Mouse (Mus musculus) MEL (cell line): ENCODE data around the gene Stk16. TPM values are rescaled to one million over a fixed set of nuclear protein-coding genes. Genes with fewer than 3 reads are reported as not detected.
A peak's percentile ranks its signal among the peaks of the same experiment; 100 is the strongest.

Source experiments
- DNase-seq: peaks from one replicate; pipeline ENCODE4 v3.0.0; 2011; ENCODE audit warnings: low read depth, low spot score
- H3K27ac ChIP-seq: 2 replicates; pipeline ENCODE4 v1.5.1; 2012; ENCODE audit warnings: low read depth, mild to moderate bottlenecking, control low read depth, low read length, moderate library complexity; ENCODE audit not compliant: control insufficient read depth
- H3K27me3 ChIP-seq, 2 experiments: fragments of 150-350 bp in 1 of 2; sonication (generic) in 1 of 2; 2 replicates each; pipeline ENCODE4 v1.6.1; 2012; ENCODE audit warnings: low read length in 2 of 2, mild to moderate bottlenecking in 2 of 2, improper control_type of control experiment in 1 of 2, moderate library complexity in 1 of 2; ENCODE audit not compliant: insufficient read depth in 2 of 2, control insufficient read depth in 1 of 2
- H3K36me3 ChIP-seq, 2 experiments: 2 replicates each; pipeline ENCODE4 v1.6.1; 2012 to 2014; ENCODE audit warnings: low read length in 2 of 2, improper control_type of control experiment in 1 of 2, inconsistent platforms in 1 of 2, mild to moderate bottlenecking in 1 of 2; ENCODE audit not compliant: insufficient read depth in 2 of 2, control insufficient read depth in 1 of 2
- H3K4me1 ChIP-seq, 2 experiments: fragments of 150-350 bp in 1 of 2; sonication (generic) in 1 of 2; 2 replicates each; pipeline ENCODE4 v1.6.1; 2012; ENCODE audit warnings: low read length in 2 of 2, improper control_type of control experiment in 1 of 2, mild to moderate bottlenecking in 1 of 2; ENCODE audit not compliant: insufficient read depth in 2 of 2, control insufficient read depth in 1 of 2
- H3K4me3 ChIP-seq, 2 experiments: fragments of 150-350 bp in 1 of 2; sonication (generic) in 1 of 2; 2 replicates each; pipeline ENCODE4 v1.5.1; 2012; ENCODE audit warnings: low read depth in 2 of 2, low read length in 2 of 2, mild to moderate bottlenecking in 2 of 2, moderate library complexity in 2 of 2, control low read depth in 1 of 2, improper control_type of control experiment in 1 of 2; ENCODE audit not compliant: control insufficient read depth in 1 of 2, insufficient read depth in 1 of 2
- H3K79me2 ChIP-seq: 2 replicates; pipeline ENCODE4 v1.6.1; 2012; ENCODE audit warnings: mild to moderate bottlenecking, low read length, moderate library complexity; ENCODE audit not compliant: control insufficient read depth, poor library complexity, insufficient read depth
- H3K9ac ChIP-seq: 2 replicates; pipeline ENCODE4 v1.6.1; 2012; ENCODE audit warnings: low read depth, mild to moderate bottlenecking, control low read depth, low read length, moderate library complexity; ENCODE audit not compliant: control insufficient read depth, poor library complexity, severe bottlenecking
- H3K9me3 ChIP-seq: fragments of 150-350 bp; sonication (generic); replicated peaks from 2 replicates; pipeline ENCODE4 v1.6.1; 2012; ENCODE audit warnings: mild to moderate bottlenecking, low read length, improper control_type of control experiment, moderate library complexity; ENCODE audit not compliant: insufficient read depth
- BHLHE40 ChIP-seq: IDR thresholded peaks from 2 replicates; pipeline ENCODE4 v1.6.1; 2012; ENCODE audit warnings: low read depth, mild to moderate bottlenecking, inconsistent platforms, low read length, improper control_type of control experiment, borderline replicate concordance
- CHD1 ChIP-seq: IDR thresholded peaks from 2 replicates; pipeline ENCODE4 v1.6.1; 2012; ENCODE audit warnings: low read depth, mild to moderate bottlenecking, inconsistent platforms, low read length, improper control_type of control experiment
- CHD2 ChIP-seq: IDR thresholded peaks from 2 replicates; pipeline ENCODE4 v1.6.1; 2011; ENCODE audit warnings: low read length, improper control_type of control experiment
- CTCF ChIP-seq, 3 experiments: IDR thresholded peaks in 2 of 3; conservative IDR thresholded peaks in 1 of 3; 2 replicates each; pipeline ENCODE4 v1.5.1; 2011 to 2012; ENCODE audit warnings: low read length in 3 of 3, low read depth in 2 of 3, mild to moderate bottlenecking in 2 of 3, improper control_type of control experiment in 1 of 3, inconsistent platforms in 1 of 3, mixed read lengths in 1 of 3, moderate library complexity in 1 of 3; ENCODE audit not compliant: control insufficient read depth in 1 of 3, insufficient read depth in 1 of 3, poor library complexity in 1 of 3, severe bottlenecking in 1 of 3
- E2F4 ChIP-seq: IDR thresholded peaks from 2 replicates; pipeline ENCODE4 v1.6.1; 2011; ENCODE audit warnings: low read depth, low read length, improper control_type of control experiment, borderline replicate concordance
- ELF1 ChIP-seq: IDR thresholded peaks from 2 replicates; pipeline ENCODE4 v1.6.1; 2014; ENCODE audit warnings: low read depth, mild to moderate bottlenecking, inconsistent platforms, low read length, improper control_type of control experiment, moderate library complexity
- GABPA ChIP-seq: IDR thresholded peaks from 2 replicates; pipeline ENCODE4 v1.6.1; 2012; ENCODE audit warnings: low read depth, mild to moderate bottlenecking, inconsistent platforms, low read length, improper control_type of control experiment, moderate library complexity
- GATA1 ChIP-seq: IDR thresholded peaks from 2 replicates; pipeline ENCODE4 v1.6.1; 2011; ENCODE audit warnings: low read depth, low read length, improper control_type of control experiment
- JUND ChIP-seq: IDR thresholded peaks from 2 replicates; pipeline ENCODE4 v1.6.1; 2011; ENCODE audit warnings: low read depth, mild to moderate bottlenecking, improper control_type of control experiment, low read length
- MAFK ChIP-seq: IDR thresholded peaks from 2 replicates; pipeline ENCODE4 v1.6.1; 2011; ENCODE audit warnings: low read depth, mild to moderate bottlenecking, low read length, improper control_type of control experiment, borderline replicate concordance
- MAZ ChIP-seq: IDR thresholded peaks from 2 replicates; pipeline ENCODE4 v1.6.1; 2012; ENCODE audit warnings: low read depth, mild to moderate bottlenecking, inconsistent platforms, low read length, improper control_type of control experiment
- MEF2A ChIP-seq: IDR thresholded peaks from 2 replicates; pipeline ENCODE4 v1.6.1; 2014; ENCODE audit warnings: low read depth, mild to moderate bottlenecking, inconsistent platforms, low read length, improper control_type of control experiment; ENCODE audit not compliant: poor library complexity, insufficient replicate concordance, severe bottlenecking; ENCODE audit errors: extremely low read depth
- MXI1 ChIP-seq: IDR thresholded peaks from 2 replicates; pipeline ENCODE4 v1.6.1; 2011; ENCODE audit warnings: mild to moderate bottlenecking, low read depth, low read length, improper control_type of control experiment
- MYB ChIP-seq: IDR thresholded peaks from 2 replicates; pipeline ENCODE4 v1.6.1; 2011; ENCODE audit warnings: mild to moderate bottlenecking, low read depth, low read length, improper control_type of control experiment
- MYC ChIP-seq: IDR thresholded peaks from 2 replicates; pipeline ENCODE4 v1.6.1; 2011; ENCODE audit warnings: low read depth, mild to moderate bottlenecking, low read length, improper control_type of control experiment, moderate library complexity
- NELFE ChIP-seq: IDR thresholded peaks from 2 replicates; pipeline ENCODE4 v1.6.1; 2011; ENCODE audit warnings: low read depth, low read length, improper control_type of control experiment
- NRF1 ChIP-seq: IDR thresholded peaks from 2 replicates; pipeline ENCODE4 v1.6.1; 2014; ENCODE audit warnings: low read depth, mild to moderate bottlenecking, inconsistent platforms, low read length, improper control_type of control experiment, moderate library complexity; ENCODE audit not compliant: poor library complexity, insufficient read depth, severe bottlenecking
- POLR2A ChIP-seq, 2 experiments: IDR thresholded peaks; 2 replicates each; pipeline ENCODE4 v1.6.1; 2011 to 2012; ENCODE audit warnings: low read length in 2 of 2, mild to moderate bottlenecking in 2 of 2, control low read depth in 1 of 2, improper control_type of control experiment in 1 of 2, low read depth in 1 of 2, moderate library complexity in 1 of 2; ENCODE audit not compliant: control insufficient read depth in 1 of 2, insufficient read depth in 1 of 2, poor library complexity in 1 of 2
- POLR2AphosphoS2 ChIP-seq: IDR thresholded peaks from 2 replicates; pipeline ENCODE4 v1.6.1; 2011; ENCODE audit warnings: low read length, improper control_type of control experiment
- POLR2AphosphoS5 ChIP-seq: IDR thresholded peaks from 2 replicates; pipeline ENCODE4 v1.6.1; 2012; ENCODE audit warnings: low read depth, borderline replicate concordance, mild to moderate bottlenecking, inconsistent platforms, low read length, moderate library complexity, mixed read lengths
- RCOR1 ChIP-seq: IDR thresholded peaks from 2 replicates; pipeline ENCODE4 v1.6.1; 2012; ENCODE audit warnings: low read depth, mild to moderate bottlenecking, inconsistent platforms, low read length, improper control_type of control experiment
- SIN3A ChIP-seq: IDR thresholded peaks from 2 replicates; pipeline ENCODE4 v1.6.1; 2012; ENCODE audit warnings: low read length, improper control_type of control experiment, inconsistent platforms
- TAL1 ChIP-seq: IDR thresholded peaks from 2 replicates; pipeline ENCODE4 v1.6.1; 2012; ENCODE audit warnings: mild to moderate bottlenecking, inconsistent platforms, low read length, moderate library complexity, mixed read lengths
- TBP ChIP-seq: IDR thresholded peaks from 2 replicates; pipeline ENCODE4 v1.8.0; 2011; ENCODE audit warnings: low read depth, low read length, improper control_type of control experiment
- TCF12 ChIP-seq: IDR thresholded peaks from 2 replicates; pipeline ENCODE4 v1.6.1; 2014; ENCODE audit warnings: low read depth, mild to moderate bottlenecking, inconsistent platforms, low read length, improper control_type of control experiment, moderate library complexity
- USF1 ChIP-seq: IDR thresholded peaks from 2 replicates; pipeline ENCODE4 v1.6.1; 2014; ENCODE audit warnings: low read depth, mild to moderate bottlenecking, inconsistent platforms, low read length, improper control_type of control experiment, moderate library complexity
- USF2 ChIP-seq, 2 experiments: IDR thresholded peaks; 2 replicates each; pipeline ENCODE4 v1.6.1; 2011 to 2012; ENCODE audit warnings: improper control_type of control experiment in 2 of 2, low read length in 2 of 2, borderline replicate concordance in 1 of 2, inconsistent platforms in 1 of 2, low read depth in 1 of 2, mild to moderate bottlenecking in 1 of 2; ENCODE audit not compliant: insufficient read depth in 1 of 2
- ZKSCAN1 ChIP-seq: IDR thresholded peaks from 2 replicates; pipeline ENCODE4 v1.6.1; 2012; ENCODE audit warnings: low read depth, mild to moderate bottlenecking, inconsistent platforms, low read length, improper control_type of control experiment, moderate library complexity
- ZMIZ1 ChIP-seq: IDR thresholded peaks from 2 replicates; pipeline ENCODE4 v1.6.1; 2012; ENCODE audit warnings: low read depth, mild to moderate bottlenecking, inconsistent platforms, low read length, improper control_type of control experiment, moderate library complexity
- ZNF384 ChIP-seq: IDR thresholded peaks from 2 replicates; pipeline ENCODE4 v1.6.1; 2012; ENCODE audit warnings: low read depth, mild to moderate bottlenecking, inconsistent platforms, low read length, improper control_type of control experiment
- polyA plus RNA-seq, 2 experiments: library from polyadenylated mRNA; stranded (reverse) in 1 of 2; unstranded in 1 of 2; fragments of >175 nt in 1 of 2; fragments of >200 nt in 1 of 2; gene quantifications; 2 replicates each; pipeline versions ENCODE4 v1.2.1 to v1.2.4; 2012; ENCODE audit warnings: low replicate concordance in 2 of 2, low read depth in 1 of 2; ENCODE audit not compliant: insufficient read length in 2 of 2, insufficient read depth in 1 of 2, missing spikeins in 1 of 2
- total RNA-seq: library from RNA; depleted of rRNA; stranded (reverse); fragments of 300-350 nt; gene quantifications from 2 replicates; pipeline ENCODE4 v1.2.3, GENCODE M21; 2012

The Stk16 gene
- total and polyA plus RNA-seq, 3 experiments: 110 to 154 TPM; not detected in 1

- Histone ChIP-seq H3K9ac (no peak overlapping the region), H3K36me3 (peaks cover 0 to 24% of the 10 kb centered on the region in 2 experiments; a peak in 2 of 4 replicates), H3K79me2 (peaks cover 6% of the 10 kb centered on the region), H3K27me3 (no peaks in the 10 kb centered on the region), H3K9me3 (no peaks in the 10 kb centered on the region), H3K27ac (no peak overlapping the region)
- TF ChIP-seq TAL1: no peak
- no peak for TF ChIP-seq CHD2
- TF ChIP-seq SIN3A: no peak
- no peak for TF ChIP-seq CTCF (IDR thresholded peaks at IDR 0.05 in 2 of 3, conservative IDR thresholded peaks at IDR 0.05 in 1 of 3; ENCODE audit: control insufficient read depth in 1 of 3, insufficient read depth in 1 of 3, low read depth in 2 of 3, low read length in 3 of 3, poor library complexity in 1 of 3, severe bottlenecking in 1 of 3)
- TF ChIP-seq JUND: no peak
- TF ChIP-seq RCOR1: no peak
- no peak for TF ChIP-seq NRF1
- TF ChIP-seq GATA1: no peak
- TF ChIP-seq, all 39 proteins: peak for 0
- Histone ChIP-seq H3K4me1 (peaks cover 3 to 29% of the 10 kb centered on the region in 2 experiments; a peak in 3 of 4 replicates), H3K4me3 (no peak overlapping the region)
- peak; percentile 59 for DNase-seq
Observed at GRCm38 (mm10) chr1:75187126-75187525, 23.5 kb upstream of the Stk16 start.

- H3K79me2 ChIP-seq: peaks cover 9% of the 10 kb centered on the region
- peak; percentile 94 for DNase-seq
- peak overlapping the region; percentile 59 for H3K27ac ChIP-seq
- H3K36me3 ChIP-seq: peaks cover 0 to 26% of the 10 kb centered on the region in 2 experiments; a peak in 2 of 4 replicates
- no peak overlapping the region for H3K9ac ChIP-seq
- H3K4me3 ChIP-seq: no peak overlapping the region
- H3K4me1 ChIP-seq: peaks cover 3 to 29% of the 10 kb centered on the region in 2 experiments; a peak in 3 of 4 replicates
- no peaks in the 10 kb centered on the region for H3K27me3 ChIP-seq
- no peaks in the 10 kb centered on the region for H3K9me3 ChIP-seq
- TF ChIP-seq MYC: peak; percentile 77; the same call in 1 of the 2 replicates
- no peak for TF ChIP-seq NELFE
- no peak for TF ChIP-seq USF2 (IDR thresholded peaks at IDR 0.05; ENCODE audit: borderline replicate concordance in 1 of 2, insufficient read depth in 1 of 2, low read depth in 1 of 2, low read length in 2 of 2)
- no peak for TF ChIP-seq GABPA
- TF ChIP-seq CHD1: no peak
- 0 out of 2 replicates have a peak, but pooled peaks have one; percentile 44 for TF ChIP-seq MAZ
- no peak for TF ChIP-seq BHLHE40
- TF ChIP-seq MXI1: peak; percentile 53
- TF ChIP-seq TBP: peak; percentile 95
- no peak for TF ChIP-seq ZKSCAN1
- TF ChIP-seq POLR2AphosphoS2: no peak
- TF ChIP-seq POLR2A (IDR thresholded peaks at IDR 0.05; ENCODE audit: control insufficient read depth in 1 of 2, insufficient read depth in 1 of 2, low read depth in 1 of 2, low read length in 2 of 2, poor library complexity in 1 of 2): no peak
- no peak for TF ChIP-seq ZNF384
- no peak for TF ChIP-seq POLR2AphosphoS5
- TF ChIP-seq MAFK: no peak
- TF ChIP-seq CTCF (IDR thresholded peaks at IDR 0.05 in 2 of 3, conservative IDR thresholded peaks at IDR 0.05 in 1 of 3; ENCODE audit: control insufficient read depth in 1 of 3, insufficient read depth in 1 of 3, low read depth in 2 of 3, low read length in 3 of 3, poor library complexity in 1 of 3, severe bottlenecking in 1 of 3): no peak
- TF ChIP-seq MEF2A: no peak
- TF ChIP-seq RCOR1: peak; percentile 55; the same call in 1 of the 2 replicates
- TF ChIP-seq MYB: no peak
- TF ChIP-seq TAL1: peak; percentile 78
- no peak for TF ChIP-seq ZMIZ1
- TF ChIP-seq TCF12: peak; percentile 29; the same call in 1 of the 2 replicates
- no peak for TF ChIP-seq USF1
- TF ChIP-seq E2F4: no peak
- peak; percentile 49; the same call in 1 of the 2 replicates for TF ChIP-seq ELF1
Observed at GRCm38 (mm10) chr1:75187914-75188483, 22.6 kb upstream of the Stk16 start.
